Mouse (Mus musculus) liver, embryonic 14 days (tissue): ENCODE measurements around the gene Plcz1. TPM values are rescaled to one million over a fixed set of nuclear protein-coding genes. Genes with fewer than 3 reads are reported as not detected.

ENCODE experiments used
- polyA plus RNA-seq: library from polyadenylated mRNA; depleted of rRNA; stranded (reverse); fragments of >200 nt; gene quantifications from 2 replicates; pipeline ENCODE4 v1.2.3, GENCODE M21; 2012; rRNA removed

Gene Plcz1
- not detected in 2 replicates for polyA plus RNA-seq

DNA sequence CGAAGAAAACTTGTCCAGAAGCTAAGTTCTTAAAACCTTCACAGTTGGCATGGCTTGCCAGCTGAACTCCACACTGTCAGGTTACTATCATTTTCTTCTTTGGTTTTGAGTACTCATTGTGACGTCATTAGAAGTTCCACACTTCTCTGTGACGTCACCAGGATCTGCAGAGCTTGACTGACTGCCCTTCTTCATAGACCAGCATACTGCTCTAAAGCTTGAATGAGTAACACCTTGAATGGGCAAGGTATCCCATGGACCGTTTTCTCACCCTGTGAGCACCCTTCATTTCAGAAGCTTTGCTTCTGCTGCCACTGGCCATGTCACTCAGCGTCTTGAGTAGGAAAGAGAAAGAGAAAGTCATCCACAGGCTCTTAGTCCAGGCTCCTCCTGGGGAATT is at the start of gene Plcz1:
TSS of gene Plcz1 (minus strand) at position 101 of the 400 bp plus-strand sequence.

DNA sequence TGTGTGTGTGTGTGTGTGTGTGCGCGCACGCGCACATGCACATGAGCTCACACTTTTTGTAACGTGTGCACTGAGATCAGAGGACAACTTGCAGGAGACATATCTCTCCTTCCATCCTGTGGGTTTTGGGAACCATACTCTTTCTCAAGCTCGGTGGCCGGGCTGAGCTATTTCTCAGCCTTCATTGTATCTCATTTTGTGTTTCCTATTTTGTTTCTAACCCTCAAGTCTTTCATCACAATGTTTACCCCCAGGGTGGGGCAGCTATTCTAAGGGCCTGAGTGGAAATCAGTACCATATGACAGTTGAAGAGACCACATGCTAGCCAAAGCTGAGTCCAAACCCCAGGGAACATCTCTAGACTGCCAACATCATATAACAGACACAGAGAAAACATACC is 305 bp downstream of the Plcz1 start, which contains the start of gene Capza3:
TSS of gene Capza3 (plus strand) at position 301 of the 400 bp plus-strand sequence.

Other genes starting within 250 kb of the Plcz1 start
- not detected in 2 replicates for gene Capza3, start 205 bp downstream of the Plcz1 start, polyA plus RNA-seq